Mouse (Mus musculus) MEL (cell line): Measurements from ENCODE around the gene Pnpla5.

Experiments
- CTCF ChIP-seq, 3 experiments: IDR thresholded peaks in 2 of 3; conservative IDR thresholded peaks in 1 of 3; 2 replicates each; pipeline ENCODE4 v1.5.1; 2011 to 2012; ENCODE audit warnings: low read length in 3 of 3, low read depth in 2 of 3, mild to moderate bottlenecking in 2 of 3, improper control_type of control experiment in 1 of 3, inconsistent platforms in 1 of 3, mixed read lengths in 1 of 3, moderate library complexity in 1 of 3; ENCODE audit not compliant: control insufficient read depth in 1 of 3, insufficient read depth in 1 of 3, poor library complexity in 1 of 3, severe bottlenecking in 1 of 3
- ETS1 ChIP-seq: IDR thresholded peaks from 2 replicates; pipeline ENCODE4 v1.6.1; 2012; ENCODE audit warnings: low read depth, mild to moderate bottlenecking, inconsistent platforms, low read length, improper control_type of control experiment, moderate library complexity

- TF ChIP-seq ETS1 = no peak
- peak; percentile 13 to 30 (median 26); a peak in 4 of 6 replicates for TF ChIP-seq CTCF (IDR thresholded peaks at IDR 0.05 in 2 of 3, conservative IDR thresholded peaks at IDR 0.05 in 1 of 3; ENCODE audit: control insufficient read depth in 1 of 3, insufficient read depth in 1 of 3, low read depth in 2 of 3, low read length in 3 of 3, poor library complexity in 1 of 3, severe bottlenecking in 1 of 3)
Observed at GRCm38 (mm10) chr15:84072226-84072625, 50.7 kb downstream of the Pnpla5 start.
